ENCODE assay signal across 27 mouse cellular contexts in genomic region chr2:151981268-151981667, GRCm38 (mm10). TPM values are rescaled to one million over a fixed set of nuclear protein-coding genes. Genes with fewer than 3 reads are reported as not detected.
DNase-seq lines count a peak whose midpoint lies in the region; ATAC-seq and TF ChIP-seq lines count a peak whose summit lies in the region.
"Had no signal": no experiment of that assay in that cellular context is flagged by ENCODE, and none has a peak within 500 bp of the region (broad histone marks: within the 10 kb centered on the region; RNA-seq: fewer than 3 reads in every experiment).

No protein-coding gene starts in this region.

- H3K27me3 ChIP-seq in neural tube, embryonic 11.5 days (ENCODE audit: control insufficient read depth, insufficient read depth, low read length): no peaks in the 10 kb centered on the region
- no peaks in the 10 kb centered on the region for H3K27me3 ChIP-seq in neural tube, embryonic 15.5 days (replicated peaks)
- H3K27me3 ChIP-seq: embryonic facial prominence, embryonic 13.5 days; forebrain, embryonic 13.5 days; hindbrain, embryonic 12.5 days; hindbrain, embryonic 15.5 days had no signal

- intact Hi-C loops in gastrocnemius, adult 2 months (cut with DNase I): loop anchor here (2.0 kb wide), 1 partner anchor 14 kb away; no protein-coding TSS in a partner anchor

- H3K4me2 ChIP-seq in neural tube, embryonic 11.5 days (ENCODE audit: low read depth): no peak overlapping the region
- H3K4me2 ChIP-seq in neural tube, embryonic 15.5 days: no peak overlapping the region

- H3K36me3 ChIP-seq in neural tube, embryonic 11.5 days (ENCODE audit: control insufficient read depth, insufficient read depth, low read length): no peaks in the 10 kb centered on the region
- H3K36me3 ChIP-seq in neural tube, embryonic 15.5 days: no peaks in the 10 kb centered on the region
- H3K36me3 ChIP-seq: embryonic facial prominence, embryonic 13.5 days; heart, embryonic 10.5 days; hindbrain, embryonic 12.5 days; hindbrain, embryonic 15.5 days had no signal

- no peak overlapping the region for H3K27ac ChIP-seq in gastrocnemius, adult 2 months
- 0 out of 2 replicates have a peak overlapping the region, but pooled peaks have one; percentile 20 for H3K27ac ChIP-seq in neural tube, embryonic 11.5 days (ENCODE audit: low read depth, low read length)
- no peak overlapping the region for H3K27ac ChIP-seq in neural tube, embryonic 15.5 days (replicated peaks)
- H3K27ac ChIP-seq: embryonic facial prominence, embryonic 13.5 days; heart, embryonic 13.5 days had no signal

- DNase-seq in gastrocnemius, adult 2 months: peak; percentile 5
- DNase-seq in gastrocnemius, postnatal 4 days (ENCODE audit: low spot score in 2 of 2): no peak
- no peak for DNase-seq in neural tube, embryonic 11.5 days (ENCODE audit: low spot score)
- DNase-seq in yolk sac, embryonic 10.5 days (ENCODE audit: low spot score): no peak
- no peak for DNase-seq in kidney, postnatal 25 days
- DNase-seq: adrenal gland, postnatal 10 days; adrenal gland, postnatal 36 days; cerebellum, adult 18-20 months; cerebellum, adult 9-10 months; cerebellum, postnatal 14 days; forebrain, postnatal 0 days; gastrocnemius, postnatal 10 days; gastrocnemius, postnatal 36 days; heart, adult 18-20 months; heart, postnatal 14 days; heart, postnatal 4 days had no signal

- H3K9me3 ChIP-seq in neural tube, embryonic 11.5 days (ENCODE audit: control insufficient read depth, low read length): no peaks in the 10 kb centered on the region
- H3K9me3 ChIP-seq in neural tube, embryonic 15.5 days (replicated peaks): no peaks in the 10 kb centered on the region
- H3K9me3 ChIP-seq: embryonic facial prominence, embryonic 10.5 days; embryonic facial prominence, embryonic 13.5 days; forebrain, embryonic 13.5 days; heart, embryonic 10.5 days; heart, embryonic 13.5 days; hindbrain, embryonic 12.5 days; hindbrain, embryonic 15.5 days had no signal

- WGBS in neural tube, embryonic 11.5 days: 74% methylated on average over 6 of the region's 6 CpGs
- 76% methylated on average over 6 of the region's 6 CpGs for WGBS in neural tube, embryonic 15.5 days

- H3K9ac ChIP-seq in neural tube, embryonic 11.5 days (ENCODE audit: low read length): no peak overlapping the region
- no peak overlapping the region for H3K9ac ChIP-seq in neural tube, embryonic 15.5 days (replicated peaks)
- H3K9ac ChIP-seq: forebrain, embryonic 13.5 days; forebrain, postnatal 0 days; heart, embryonic 13.5 days; hindbrain, embryonic 12.5 days had no signal

- peaks cover 25% of the 10 kb centered on the region for H3K4me1 ChIP-seq in neural tube, embryonic 11.5 days (ENCODE audit: control insufficient read depth, insufficient read depth, low read length)
- H3K4me1 ChIP-seq in neural tube, embryonic 15.5 days: peaks cover 30% of the 10 kb centered on the region

- TF ChIP-seq CTCF in gastrocnemius, adult 2 months (IDR thresholded peaks at IDR 0.05): no peak

- no peak overlapping the region for H3K4me3 ChIP-seq in gastrocnemius, adult 2 months
- H3K4me3 ChIP-seq in neural tube, embryonic 11.5 days (ENCODE audit: low read depth, low read length): no peak overlapping the region
- no peak overlapping the region for H3K4me3 ChIP-seq in neural tube, embryonic 15.5 days (replicated peaks)
- H3K4me3 ChIP-seq: embryonic facial prominence, embryonic 13.5 days; forebrain, embryonic 13.5 days; heart, embryonic 10.5 days; heart, embryonic 13.5 days; hindbrain, embryonic 12.5 days; hindbrain, embryonic 15.5 days had no signal

- ATAC-seq in neural tube, embryonic 11.5 days (ENCODE audit: insufficient read depth, low FRiP score, low TSS enrichment): no peak
- no peak for ATAC-seq in neural tube, embryonic 15.5 days (ENCODE audit: low FRiP score)
- ATAC-seq in hematopoietic stem cell, adult 5-6 weeks (replicated peaks in 1 of 2; ENCODE audit: insufficient read depth in 1 of 2, low FRiP score in 2 of 2, low TSS enrichment in 1 of 2, low read depth in 1 of 2, poor library complexity in 2 of 2, severe bottlenecking in 2 of 2): peak; percentile 16 to 25; a peak in 2 of 4 replicates
- ATAC-seq: activated CD4-positive, CD25-positive, alpha-beta regulatory T cell, adult 4 months; forebrain, postnatal 0 days; intestine, postnatal 0 days had no signal

RNA-seq across cellular contexts. Expression of gene Fam110a, which starts 1.2 kb away (rescaled TPM):
- total RNA-seq in gastrocnemius, adult 2 months (2021): 1 to 10 TPM; 1.8 to 2.6 TPM
- 10 to 100 TPM; 11.1 to 14.3 TPM for total RNA-seq in gastrocnemius, postnatal 4 days (2021)
- polyA plus RNA-seq in neural tube, embryonic 11.5 days (2014; fragmentation: Nextera tagmentation; extraction: Ambion mirVana): 82.2 and 92.9 TPM in 2 replicates
- polyA plus RNA-seq in neural tube, embryonic 15.5 days (2015; fragmentation: Nextera tagmentation; extraction: Ambion mirVana): 31.3 and 32.0 TPM in 2 replicates
- 10.1 and 22.8 TPM in 2 replicates for total RNA-seq in hematopoietic stem cell, adult 5-6 weeks (2017)

RNA-seq across cellular contexts. Expression of gene Slc52a3, which starts 15.0 kb away (rescaled TPM):
- total RNA-seq in gastrocnemius, adult 2 months (2021): 1 to 10 TPM in 1 of 2 experiments, under 1 TPM in 1; 0.69 to 1.6 TPM
- total RNA-seq in gastrocnemius, postnatal 4 days (2021): 1 to 10 TPM; 1.3 to 1.6 TPM
- 1.0 and 1.1 TPM in 2 replicates for polyA plus RNA-seq in neural tube, embryonic 11.5 days (2014; fragmentation: Nextera tagmentation; extraction: Ambion mirVana)
- polyA plus RNA-seq in neural tube, embryonic 15.5 days (2015; fragmentation: Nextera tagmentation; extraction: Ambion mirVana): 1.4 and 1.7 TPM in 2 replicates
- 0.45 and 0.81 TPM in 2 replicates for total RNA-seq in hematopoietic stem cell, adult 5-6 weeks (2017)

Comparison
In these comparisons a context has a peak if more than half of its experiments do, and no peak if none do; other contexts are left out.
1. ATAC-seq: peak in hematopoietic stem cell, adult 5-6 weeks (2 of 2); none in neural tube, embryonic 11.5 days (single experiment) and neural tube, embryonic 15.5 days (single experiment).